Mouse (Mus musculus): ENCODE results near the gene Gpa33. TPM values are rescaled to one million over a fixed set of nuclear protein-coding genes. Genes with fewer than 3 reads are reported as not detected.

Gpa33 gene
- polyA plus RNA-seq, 1 experiment: 0.14 TPM

DNA sequence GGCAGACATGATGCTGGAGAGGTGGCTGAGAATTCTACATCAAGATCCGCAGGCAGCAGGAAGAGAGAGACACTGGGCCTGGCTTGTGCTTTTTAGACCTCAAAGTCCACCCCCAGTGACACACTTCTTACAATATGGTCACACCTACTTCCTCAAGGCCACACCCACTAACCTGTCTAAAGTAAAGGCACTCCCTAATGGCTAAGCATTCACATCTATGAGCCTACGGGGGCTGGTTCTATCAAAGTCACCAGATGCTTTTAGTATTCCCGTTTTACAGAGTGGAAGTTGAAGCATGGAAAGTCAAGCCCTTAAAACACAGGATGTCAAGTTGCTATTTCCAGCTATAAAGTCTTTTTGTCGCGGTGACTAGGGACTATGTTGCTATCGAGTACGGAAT lies 38.0 kb downstream of the Gpa33 start:
- TF ChIP-seq POLR2A (IDR thresholded peaks at IDR 0.05; ENCODE audit: borderline replicate concordance, extremely low read depth, insufficient read depth, insufficient read length, poor library complexity, severe bottlenecking) (no peak), CTCF (IDR thresholded peaks at IDR 0.05; ENCODE audit: borderline replicate concordance, extremely low read depth, insufficient read depth, insufficient read length) (no peak)
- no peak for DNase-seq (ENCODE audit: low read depth)

DNA sequence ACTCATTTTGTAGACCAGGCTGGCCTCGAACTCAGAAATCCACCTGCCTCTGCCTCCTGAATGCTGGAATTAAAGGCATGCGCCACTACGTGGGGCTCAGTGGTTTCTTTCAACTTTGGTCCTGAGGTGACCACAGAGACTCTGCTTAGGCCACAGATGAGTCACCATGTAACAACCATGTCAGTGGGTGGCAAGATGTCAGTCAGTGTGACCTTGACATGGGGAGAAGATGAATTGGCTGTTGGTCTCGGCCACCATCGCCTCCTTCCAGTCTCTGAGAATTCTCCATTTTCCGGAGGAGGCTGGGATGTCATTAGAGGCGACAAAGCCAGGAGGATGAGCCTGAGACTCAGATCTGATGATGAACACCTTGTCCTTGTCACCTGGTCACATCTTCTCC lies 39.7 kb downstream of the Gpa33 start:
- no peak for DNase-seq (ENCODE audit: low read depth)
- TF ChIP-seq CTCF (IDR thresholded peaks at IDR 0.05; ENCODE audit: borderline replicate concordance, extremely low read depth, insufficient read depth, insufficient read length) (no peak), POLR2A (IDR thresholded peaks at IDR 0.05; ENCODE audit: borderline replicate concordance, extremely low read depth, insufficient read depth, insufficient read length, poor library complexity, severe bottlenecking) (no peak)

DNA sequence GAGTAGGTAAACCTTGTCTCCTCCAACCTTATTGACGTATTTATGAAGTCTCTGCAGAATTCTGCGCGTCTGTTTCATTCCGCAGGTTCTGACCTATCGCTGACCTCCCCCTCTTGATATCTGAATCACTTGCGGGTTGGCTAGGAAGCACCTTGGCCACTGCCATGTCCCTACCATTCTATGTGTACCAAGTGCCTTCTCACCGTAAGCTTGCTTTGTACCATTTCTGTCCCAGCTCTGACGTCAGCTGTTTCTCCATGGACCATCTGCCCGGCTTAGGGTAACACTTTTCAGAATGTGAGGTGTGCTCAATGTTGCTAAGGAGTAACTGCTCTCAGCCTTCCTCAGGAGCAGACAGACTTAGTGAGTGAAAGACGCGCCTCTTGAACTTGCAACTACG lies 40.8 kb downstream of the Gpa33 start:
- TF ChIP-seq POLR2A (IDR thresholded peaks at IDR 0.05; ENCODE audit: borderline replicate concordance, extremely low read depth, insufficient read depth, insufficient read length, poor library complexity, severe bottlenecking): no peak
- no peak for TF ChIP-seq CTCF (IDR thresholded peaks at IDR 0.05; ENCODE audit: borderline replicate concordance, extremely low read depth, insufficient read depth, insufficient read length)
- no peak for DNase-seq (ENCODE audit: low read depth)

DNA sequence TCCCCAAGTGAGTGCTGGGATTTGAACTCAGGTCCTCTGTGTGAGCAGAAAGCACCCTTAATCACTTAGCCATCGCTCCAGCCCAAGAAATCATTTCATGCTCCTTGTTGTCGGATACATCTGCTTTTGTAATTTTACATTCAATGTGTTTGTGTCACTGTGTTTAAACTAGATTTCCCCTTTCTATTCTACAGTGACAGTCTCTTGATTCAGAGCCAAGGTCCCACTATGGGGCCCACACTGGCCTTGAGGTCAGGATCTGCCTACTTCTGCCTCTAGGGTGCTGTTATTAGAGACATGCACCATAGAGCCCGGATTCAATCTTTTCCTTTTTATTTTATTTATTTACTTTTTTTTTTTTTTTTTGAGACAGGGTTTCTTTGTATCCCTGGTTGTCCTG lies 43.0 kb downstream of the Gpa33 start:
- no peak for DNase-seq (ENCODE audit: low read depth)
- TF ChIP-seq CTCF (IDR thresholded peaks at IDR 0.05; ENCODE audit: borderline replicate concordance, extremely low read depth, insufficient read depth, insufficient read length): no peak
- no peak for TF ChIP-seq POLR2A (IDR thresholded peaks at IDR 0.05; ENCODE audit: borderline replicate concordance, extremely low read depth, insufficient read depth, insufficient read length, poor library complexity, severe bottlenecking)

DNA sequence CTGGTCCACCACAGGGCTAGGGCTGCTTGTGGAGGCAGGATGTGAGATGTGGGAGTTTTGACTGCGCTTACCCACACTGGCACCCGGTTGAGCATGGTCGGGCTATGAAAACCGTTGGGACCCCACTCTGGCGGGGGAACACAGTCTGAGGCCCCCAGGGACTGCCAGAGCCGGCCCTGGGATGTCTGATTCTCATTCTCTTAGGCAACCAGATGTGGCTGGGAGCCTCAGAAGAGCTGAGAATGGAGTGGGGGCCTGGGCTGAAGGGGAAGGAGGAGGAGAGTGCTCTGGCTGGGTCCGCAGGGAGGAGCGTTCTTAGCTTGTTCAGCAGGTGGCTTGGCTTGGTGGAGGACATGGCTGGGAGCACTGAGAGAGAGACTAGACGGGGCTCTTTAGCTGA lies 43.6 kb downstream of the Gpa33 start:
- no peak for DNase-seq (ENCODE audit: low read depth)
- TF ChIP-seq CTCF (IDR thresholded peaks at IDR 0.05; ENCODE audit: borderline replicate concordance, extremely low read depth, insufficient read depth, insufficient read length) (no peak), POLR2A (IDR thresholded peaks at IDR 0.05; ENCODE audit: borderline replicate concordance, extremely low read depth, insufficient read depth, insufficient read length, poor library complexity, severe bottlenecking) (no peak)

DNA sequence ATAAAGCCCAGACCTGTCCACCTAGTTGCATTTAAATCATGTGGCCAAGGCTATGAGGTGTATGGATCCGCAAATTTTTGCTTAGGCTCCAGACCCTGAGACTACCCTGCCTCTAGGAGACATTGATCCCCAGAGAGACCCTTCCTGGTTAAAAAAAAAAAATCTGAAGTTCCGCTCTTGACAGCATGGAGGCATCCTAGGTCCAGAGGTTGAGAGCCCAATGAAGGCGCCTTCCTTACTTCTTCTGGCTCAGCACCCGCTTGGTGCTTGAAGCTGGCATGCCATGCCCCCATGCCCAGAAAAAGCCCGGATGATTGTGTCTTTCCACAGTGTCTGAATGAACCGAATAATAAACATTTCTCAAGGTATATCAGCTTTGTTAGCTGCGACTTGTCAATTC lies 51.5 kb downstream of the Gpa33 start:
- no peak for TF ChIP-seq CTCF (IDR thresholded peaks at IDR 0.05; ENCODE audit: borderline replicate concordance, extremely low read depth, insufficient read depth, insufficient read length)
- TF ChIP-seq POLR2A (IDR thresholded peaks at IDR 0.05; ENCODE audit: borderline replicate concordance, extremely low read depth, insufficient read depth, insufficient read length, poor library complexity, severe bottlenecking): no peak
- DNase-seq (ENCODE audit: low read depth): no peak

DNA sequence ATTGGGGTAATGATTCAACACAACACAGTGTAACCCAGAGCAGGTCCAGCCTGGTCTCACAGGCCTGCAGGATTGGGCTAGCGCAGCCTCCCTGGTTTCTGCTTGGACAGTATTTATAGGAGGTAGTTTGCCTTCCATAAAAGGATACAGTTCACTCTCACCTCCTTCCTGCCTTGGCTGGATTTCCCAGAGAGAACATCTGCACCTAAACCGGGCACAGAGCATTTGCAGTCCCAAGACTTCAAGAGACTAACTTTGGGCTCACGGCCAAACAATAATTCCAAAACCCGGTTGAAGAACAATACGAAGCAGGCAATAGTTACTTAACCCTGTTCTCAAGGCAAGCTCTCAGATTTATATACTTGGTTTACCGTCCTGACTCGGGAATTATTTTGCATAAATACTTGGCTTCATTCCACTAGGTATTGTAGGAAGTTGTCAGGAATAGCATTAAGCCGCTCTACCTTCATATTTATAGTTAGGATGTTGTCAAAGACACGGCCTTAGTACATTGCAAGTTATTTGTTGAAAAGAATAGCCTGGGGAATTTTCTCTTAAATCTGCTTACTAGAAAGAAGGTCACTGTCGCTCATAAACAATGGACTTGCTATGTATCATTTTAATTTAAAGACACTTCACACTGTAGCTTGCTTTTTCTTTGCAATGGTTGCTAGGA lies 53.1 kb downstream of the Gpa33 start:
- peak; percentile 61 for DNase-seq (ENCODE audit: low read depth)
- no peak for TF ChIP-seq POLR2A (IDR thresholded peaks at IDR 0.05; ENCODE audit: borderline replicate concordance, extremely low read depth, insufficient read depth, insufficient read length, poor library complexity, severe bottlenecking)
- TF ChIP-seq CTCF (IDR thresholded peaks at IDR 0.05; ENCODE audit: borderline replicate concordance, extremely low read depth, insufficient read depth, insufficient read length): no peak

DNA sequence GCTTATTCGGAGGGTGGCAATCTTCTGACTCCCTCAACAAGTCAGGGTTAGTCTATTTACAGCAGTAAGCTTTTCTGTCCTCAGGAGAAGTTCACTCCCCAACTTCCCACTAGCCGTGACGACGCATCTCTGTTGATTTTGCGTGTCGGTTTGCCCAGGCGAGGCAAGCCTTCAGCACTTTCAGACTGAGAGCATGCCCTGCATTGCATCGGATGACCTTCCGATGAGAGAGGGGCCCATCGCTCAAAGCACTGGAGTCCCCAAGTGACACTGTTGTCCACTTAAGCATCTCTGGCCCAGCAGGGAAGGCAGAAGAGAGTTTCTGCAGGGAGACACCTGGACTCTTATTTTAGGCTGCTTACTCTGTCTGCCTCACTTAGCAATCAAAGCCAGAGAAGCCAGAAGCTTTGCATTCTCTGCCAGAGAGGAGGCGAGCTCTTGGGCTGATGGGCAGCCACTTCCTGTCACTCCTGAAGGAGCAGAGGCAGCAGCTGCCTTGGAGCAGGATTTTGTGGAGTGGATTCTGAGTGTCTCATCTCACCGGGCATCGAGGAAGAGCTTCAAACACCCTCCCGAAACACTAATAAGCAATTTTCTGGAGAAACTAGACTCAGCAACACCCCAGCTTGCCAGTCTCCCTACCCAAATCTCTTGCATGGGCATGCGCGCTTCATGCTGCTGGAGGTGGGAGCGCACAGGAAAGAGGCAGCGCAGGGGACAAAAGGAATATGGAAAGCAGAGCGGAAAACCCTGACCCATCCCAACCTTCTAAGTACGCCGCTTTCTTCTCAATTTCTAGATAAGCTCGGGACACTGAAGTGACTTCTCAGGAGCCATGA lies 54.6 kb downstream of the Gpa33 start:
- DNase-seq (ENCODE audit: low read depth): no peak
- TF ChIP-seq CTCF (IDR thresholded peaks at IDR 0.05; ENCODE audit: borderline replicate concordance, extremely low read depth, insufficient read depth, insufficient read length) (no peak), POLR2A (IDR thresholded peaks at IDR 0.05; ENCODE audit: borderline replicate concordance, extremely low read depth, insufficient read depth, insufficient read length, poor library complexity, severe bottlenecking) (no peak)

DNA sequence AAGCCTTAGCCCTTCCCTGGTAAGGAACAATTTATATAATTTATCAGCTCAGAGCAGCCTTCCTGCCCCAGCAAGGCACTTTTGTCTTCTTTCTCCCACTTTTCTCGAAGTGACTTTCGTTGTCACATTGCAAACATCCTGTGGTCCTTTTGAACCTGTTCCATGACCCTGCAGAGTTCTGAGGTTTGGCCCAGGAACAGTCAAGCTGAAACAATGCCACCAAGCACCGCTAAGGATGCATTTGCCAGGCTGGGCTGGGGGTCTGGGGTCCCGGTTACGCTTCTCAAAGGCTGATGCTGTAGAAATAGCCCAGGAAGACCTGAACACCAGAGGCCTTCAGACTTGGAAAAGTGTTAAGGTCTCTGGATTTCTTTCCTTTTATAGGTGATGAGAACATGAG lies 55.3 kb downstream of the Gpa33 start:
- TF ChIP-seq CTCF (IDR thresholded peaks at IDR 0.05; ENCODE audit: borderline replicate concordance, extremely low read depth, insufficient read depth, insufficient read length) (no peak), POLR2A (IDR thresholded peaks at IDR 0.05; ENCODE audit: borderline replicate concordance, extremely low read depth, insufficient read depth, insufficient read length, poor library complexity, severe bottlenecking) (no peak)
- no peak for DNase-seq (ENCODE audit: low read depth)

DNA sequence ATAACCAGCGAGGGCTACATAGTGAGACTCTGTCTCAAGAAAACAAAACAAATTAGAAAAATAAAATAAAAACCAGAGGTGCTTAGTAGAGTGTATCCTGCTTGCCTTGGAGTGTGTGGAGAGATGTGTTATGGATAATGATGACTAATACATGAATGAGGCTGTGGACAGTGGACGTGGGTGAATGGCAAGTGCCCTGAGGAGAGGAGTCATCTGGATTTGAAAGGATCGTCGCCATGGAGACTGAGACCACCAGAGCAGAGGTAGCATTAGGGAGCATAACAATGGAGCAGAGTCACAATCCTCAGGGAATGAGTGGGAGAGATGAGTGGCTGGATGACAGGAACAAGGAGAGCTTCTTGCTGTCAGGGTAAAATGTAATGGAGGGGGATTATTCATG lies 59.8 kb downstream of the Gpa33 start:
- TF ChIP-seq POLR2A (IDR thresholded peaks at IDR 0.05; ENCODE audit: borderline replicate concordance, extremely low read depth, insufficient read depth, insufficient read length, poor library complexity, severe bottlenecking) (no peak), CTCF (IDR thresholded peaks at IDR 0.05; ENCODE audit: borderline replicate concordance, extremely low read depth, insufficient read depth, insufficient read length) (no peak)
- peak; percentile 43 for DNase-seq (ENCODE audit: low read depth)

DNA sequence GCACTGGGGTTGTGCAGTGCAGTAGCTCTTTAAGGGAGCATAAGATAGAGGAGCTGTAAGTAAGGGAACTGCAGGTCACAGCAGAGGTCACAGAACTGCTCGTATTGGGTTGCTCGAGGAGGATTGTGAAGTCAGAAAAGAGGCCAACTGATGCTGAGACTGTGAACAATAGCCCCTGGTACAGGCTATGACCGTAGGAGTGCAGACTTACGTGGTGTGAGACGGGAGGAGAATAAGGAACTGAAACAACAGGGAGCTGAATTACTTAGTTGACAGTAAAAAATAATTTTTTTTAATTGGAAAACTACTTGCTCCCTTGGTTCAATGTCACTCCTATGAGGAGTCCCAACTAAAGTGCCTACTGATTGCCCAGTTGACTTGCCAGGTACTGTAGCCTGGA lies 74.1 kb downstream of the Gpa33 start:
- DNase-seq (ENCODE audit: low read depth): no peak
- TF ChIP-seq CTCF (IDR thresholded peaks at IDR 0.05; ENCODE audit: borderline replicate concordance, extremely low read depth, insufficient read depth, insufficient read length) (no peak), POLR2A (IDR thresholded peaks at IDR 0.05; ENCODE audit: borderline replicate concordance, extremely low read depth, insufficient read depth, insufficient read length, poor library complexity, severe bottlenecking) (no peak)

DNA sequence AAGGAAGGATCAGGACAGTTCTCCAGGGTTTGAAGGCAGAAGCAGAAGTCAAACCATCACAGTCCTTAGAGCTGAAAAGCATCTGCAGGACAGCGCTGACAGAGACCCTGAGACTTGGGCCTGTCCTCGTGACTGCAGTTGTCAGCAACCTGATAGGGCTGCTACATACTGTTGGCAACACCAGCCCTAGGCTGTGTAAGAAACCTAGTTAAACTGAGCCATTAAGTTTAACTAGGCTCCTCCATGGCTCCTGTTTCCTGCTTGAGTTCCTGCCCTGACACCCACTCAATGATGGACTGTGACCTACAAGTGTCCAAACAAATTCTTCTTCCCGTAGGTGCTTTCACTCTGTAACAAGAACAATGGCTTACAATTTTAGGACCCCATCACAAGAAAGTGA lies 75.1 kb downstream of the Gpa33 start:
- DNase-seq (ENCODE audit: low read depth): no peak
- TF ChIP-seq CTCF (IDR thresholded peaks at IDR 0.05; ENCODE audit: borderline replicate concordance, extremely low read depth, insufficient read depth, insufficient read length) (no peak), POLR2A (IDR thresholded peaks at IDR 0.05; ENCODE audit: borderline replicate concordance, extremely low read depth, insufficient read depth, insufficient read length, poor library complexity, severe bottlenecking) (no peak)
